Mouse (Mus musculus): ENCODE data around the gene Pim3. TPM values are rescaled to one million over a fixed set of nuclear protein-coding genes. Genes with fewer than 3 reads are reported as not detected.

Pim3 gene
- total and polyA plus RNA-seq, 3 experiments, result 33.6 to 41.6 TPM; not detected in 1

GRCm38 (mm10) chr15:88814411-88815047 is 47.5 kb upstream of the Pim3 start:
- no peaks in the 10 kb centered on the region for H3K9me3 ChIP-seq (replicated peaks; ENCODE audit: insufficient read depth, low read length)
- DNase-seq (ENCODE audit: low read depth, low spot score), result peak; percentile 71
- H3K27me3 ChIP-seq (ENCODE audit: control insufficient read depth in 1 of 2, insufficient read depth in 2 of 2, low read length in 2 of 2), result no peaks in the 10 kb centered on the region
- no peak overlapping the region for H3K9ac ChIP-seq (ENCODE audit: control insufficient read depth, low read depth, low read length, poor library complexity, severe bottlenecking)
- no peak overlapping the region for H3K4me3 ChIP-seq (ENCODE audit: control insufficient read depth in 1 of 2, insufficient read depth in 1 of 2, low read depth in 2 of 2, low read length in 2 of 2)
- H3K79me2 ChIP-seq (ENCODE audit: control insufficient read depth, insufficient read depth, low read length, poor library complexity), result peaks cover 5% of the 10 kb centered on the region
- H3K27ac ChIP-seq (ENCODE audit: control insufficient read depth, low read depth, low read length), result no peak overlapping the region
- peaks cover 0 to 6% of the 10 kb centered on the region in 2 experiments; a peak in 1 of 4 replicates for H3K4me1 ChIP-seq (ENCODE audit: control insufficient read depth in 1 of 2, insufficient read depth in 2 of 2, low read length in 2 of 2)
- peaks cover 0 to 5% of the 10 kb centered on the region in 2 experiments; a peak in 3 of 4 replicates for H3K36me3 ChIP-seq (ENCODE audit: control insufficient read depth in 1 of 2, insufficient read depth in 2 of 2, low read length in 2 of 2)
- no peak for TF ChIP-seq RCOR1 (IDR thresholded peaks at IDR 0.05; ENCODE audit: low read depth, low read length)
- TF ChIP-seq ZC3H11A (IDR thresholded peaks at IDR 0.05; ENCODE audit: low read depth, low read length), result no peak
- TF ChIP-seq NELFE (IDR thresholded peaks at IDR 0.05; ENCODE audit: low read depth, low read length), result no peak
- no peak for TF ChIP-seq GATA1 (IDR thresholded peaks at IDR 0.05; ENCODE audit: low read depth, low read length)
- TF ChIP-seq CTCF (IDR thresholded peaks at IDR 0.05 in 2 of 3, conservative IDR thresholded peaks at IDR 0.05 in 1 of 3; ENCODE audit: control insufficient read depth in 1 of 3, insufficient read depth in 1 of 3, low read depth in 2 of 3, low read length in 3 of 3, poor library complexity in 1 of 3, severe bottlenecking in 1 of 3), result peak; percentile 42 to 60 (median 43)
- peak; percentile 60 for TF ChIP-seq RAD21 (IDR thresholded peaks at IDR 0.05; ENCODE audit: low read depth, low read length)
- TF ChIP-seq SMC3 (IDR thresholded peaks at IDR 0.05; ENCODE audit: low read depth, low read length), result peak; percentile 58
- no peak for TF ChIP-seq CHD2 (IDR thresholded peaks at IDR 0.05; ENCODE audit: low read length)
- no peak for TF ChIP-seq ZMIZ1 (IDR thresholded peaks at IDR 0.05; ENCODE audit: low read depth, low read length)

- H3K9ac ChIP-seq (ENCODE audit: control insufficient read depth, low read depth, low read length, poor library complexity, severe bottlenecking), result no peak overlapping the region
- no peak overlapping the region for H3K27ac ChIP-seq (ENCODE audit: control insufficient read depth, low read depth, low read length)
- DNase-seq (ENCODE audit: low read depth, low spot score), result no peak
Observed at GRCm38 (mm10) chr15:88815196-88815700, 46.7 kb upstream of the Pim3 start.

More at GRCm38 (mm10) chr15:88815196-88815700, 46.7 kb upstream of the Pim3 start:
- Histone ChIP-seq H3K4me1 (ENCODE audit: control insufficient read depth in 1 of 2, insufficient read depth in 2 of 2, low read length in 2 of 2) (peaks cover 0 to 6% of the 10 kb centered on the region in 2 experiments; a peak in 2 of 4 replicates), H3K27me3 (ENCODE audit: control insufficient read depth in 1 of 2, insufficient read depth in 2 of 2, low read length in 2 of 2) (no peaks in the 10 kb centered on the region), H3K79me2 (ENCODE audit: control insufficient read depth, insufficient read depth, low read length, poor library complexity) (peaks cover 11% of the 10 kb centered on the region), H3K4me3 (ENCODE audit: control insufficient read depth in 1 of 2, insufficient read depth in 1 of 2, low read depth in 2 of 2, low read length in 2 of 2) (no peak overlapping the region), H3K36me3 (ENCODE audit: control insufficient read depth in 1 of 2, insufficient read depth in 2 of 2, low read length in 2 of 2) (peaks cover 0 to 5% of the 10 kb centered on the region in 2 experiments; a peak in 2 of 4 replicates), H3K9me3 (replicated peaks; ENCODE audit: insufficient read depth, low read length) (no peaks in the 10 kb centered on the region)
- TF ChIP-seq ETS1 (IDR thresholded peaks at IDR 0.05; ENCODE audit: low read depth, low read length) (no peak), ZC3H11A (IDR thresholded peaks at IDR 0.05; ENCODE audit: low read depth, low read length) (no peak), POLR2A (IDR thresholded peaks at IDR 0.05; ENCODE audit: control insufficient read depth in 1 of 2, insufficient read depth in 1 of 2, low read depth in 1 of 2, low read length in 2 of 2, poor library complexity in 1 of 2) (no peak), TCF12 (IDR thresholded peaks at IDR 0.05; ENCODE audit: low read depth, low read length) (no peak), GATA1 (IDR thresholded peaks at IDR 0.05; ENCODE audit: low read depth, low read length) (no peak), HCFC1 (IDR thresholded peaks at IDR 0.05; ENCODE audit: low read depth, low read length) (no peak), CHD1 (IDR thresholded peaks at IDR 0.05; ENCODE audit: low read depth, low read length) (no peak), MAZ (IDR thresholded peaks at IDR 0.05; ENCODE audit: low read depth, low read length) (no peak), RAD21 (IDR thresholded peaks at IDR 0.05; ENCODE audit: low read depth, low read length) (no peak), POLR2AphosphoS2 (IDR thresholded peaks at IDR 0.05; ENCODE audit: low read length) (no peak), SMC3 (IDR thresholded peaks at IDR 0.05; ENCODE audit: low read depth, low read length) (no peak), MYC (IDR thresholded peaks at IDR 0.05; ENCODE audit: low read depth, low read length) (no peak), ZKSCAN1 (IDR thresholded peaks at IDR 0.05; ENCODE audit: low read depth, low read length) (no peak), CTCF (IDR thresholded peaks at IDR 0.05 in 2 of 3, conservative IDR thresholded peaks at IDR 0.05 in 1 of 3; ENCODE audit: control insufficient read depth in 1 of 3, insufficient read depth in 1 of 3, low read depth in 2 of 3, low read length in 3 of 3, poor library complexity in 1 of 3, severe bottlenecking in 1 of 3) (no peak), ZMIZ1 (IDR thresholded peaks at IDR 0.05; ENCODE audit: low read depth, low read length) (no peak), NRF1 (IDR thresholded peaks at IDR 0.05; ENCODE audit: insufficient read depth, low read depth, low read length, poor library complexity, severe bottlenecking) (no peak)

All from MEL (cell line).